Mouse (Mus musculus) gastrocnemius, adult 8-10 months (tissue): ENCODE measurements around the gene Ppp1r14b. TPM values are rescaled to one million over a fixed set of nuclear protein-coding genes. Genes with fewer than 3 reads are reported as not detected.

Experiments used
- DNase-seq, 2 experiments: peaks; one replicate each; pipeline ENCODE4 v3.0.0; 2022; ENCODE audit warnings: low spot score in 2 of 2
- total RNA-seq, 4 experiments: library from RNA; stranded (reverse); gene quantifications; 2 replicates each; pipeline ENCODE4 v1.2.4; 2022

Ppp1r14b gene
- total RNA-seq, 4 experiments from 2014 or later = 144 to 194 (median 165) TPM

- DNase-seq = no peak
Measured at GRCm38 (mm10) chr19:6993011-6993770, 18.4 kb downstream of the Ppp1r14b start.

GRCm38 (mm10) chr19:6994002-6994401 lies 19.2 kb downstream of the Ppp1r14b start:
- DNase-seq = no peak

GRCm38 (mm10) chr19:6994489-6994888 lies 19.7 kb downstream of the Ppp1r14b start:
- no peak for DNase-seq

GRCm38 (mm10) chr19:6995255-6995991 lies 20.7 kb downstream of the Ppp1r14b start:
- no peak for DNase-seq

DNA sequence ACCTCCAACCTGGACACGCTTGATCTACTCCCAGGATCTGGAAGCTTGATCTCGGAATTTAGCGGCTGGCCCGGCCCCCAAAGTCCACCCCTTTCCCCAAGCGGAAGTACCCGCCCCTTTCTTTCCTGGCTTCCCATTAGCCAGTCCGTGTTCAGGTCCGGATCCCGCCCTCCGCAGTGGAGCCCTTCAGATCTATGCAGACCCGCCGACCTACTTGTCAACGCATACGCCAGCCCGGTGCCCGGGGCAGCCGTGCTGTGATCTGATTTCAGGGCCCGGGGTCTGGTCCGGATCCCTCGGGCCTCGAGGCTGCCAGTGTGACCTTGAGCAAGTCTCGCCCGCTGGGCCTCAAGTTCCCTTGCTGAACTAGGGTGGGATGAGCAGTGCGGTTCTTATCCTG lies 21.2 kb downstream of the Ppp1r14b start, which contains the start of the genes Nudt22 and Trpt1:
Nudt22 (minus strand) TSS at position 112 of the 400 bp plus-strand sequence.
Trpt1 (plus strand) TSS at position 126 of the 400 bp plus-strand sequence.
- DNase-seq = peak; percentile 80 to 88

DNA sequence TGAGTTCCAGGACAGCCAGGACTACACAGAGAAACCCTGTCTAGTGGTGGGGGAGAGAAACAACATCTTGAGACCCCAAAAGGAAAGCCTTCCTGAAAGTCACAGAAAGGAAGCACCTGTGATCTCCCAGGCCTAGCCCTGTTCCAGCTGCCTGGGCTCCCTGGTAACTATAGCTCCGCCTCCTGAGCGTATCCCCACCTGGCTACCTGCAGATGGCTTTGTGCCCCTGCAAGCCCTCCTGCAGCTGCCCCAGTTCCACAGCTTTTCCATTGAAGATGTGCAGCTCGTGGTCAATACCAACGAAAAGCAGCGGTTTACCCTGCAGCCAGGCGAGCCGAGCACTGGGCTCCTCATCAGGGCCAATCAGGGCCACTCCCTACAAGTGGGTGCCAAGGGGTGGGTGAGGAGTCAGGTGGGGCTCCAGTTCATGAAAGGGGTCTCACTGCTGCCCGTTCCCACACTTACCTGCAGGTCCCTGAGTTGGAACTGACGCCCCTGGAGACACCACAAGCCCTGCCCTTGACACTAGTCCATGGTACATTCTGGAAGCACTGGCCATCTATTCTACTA lies 23.0 kb downstream of the Ppp1r14b start:
- no peak for DNase-seq

DNA sequence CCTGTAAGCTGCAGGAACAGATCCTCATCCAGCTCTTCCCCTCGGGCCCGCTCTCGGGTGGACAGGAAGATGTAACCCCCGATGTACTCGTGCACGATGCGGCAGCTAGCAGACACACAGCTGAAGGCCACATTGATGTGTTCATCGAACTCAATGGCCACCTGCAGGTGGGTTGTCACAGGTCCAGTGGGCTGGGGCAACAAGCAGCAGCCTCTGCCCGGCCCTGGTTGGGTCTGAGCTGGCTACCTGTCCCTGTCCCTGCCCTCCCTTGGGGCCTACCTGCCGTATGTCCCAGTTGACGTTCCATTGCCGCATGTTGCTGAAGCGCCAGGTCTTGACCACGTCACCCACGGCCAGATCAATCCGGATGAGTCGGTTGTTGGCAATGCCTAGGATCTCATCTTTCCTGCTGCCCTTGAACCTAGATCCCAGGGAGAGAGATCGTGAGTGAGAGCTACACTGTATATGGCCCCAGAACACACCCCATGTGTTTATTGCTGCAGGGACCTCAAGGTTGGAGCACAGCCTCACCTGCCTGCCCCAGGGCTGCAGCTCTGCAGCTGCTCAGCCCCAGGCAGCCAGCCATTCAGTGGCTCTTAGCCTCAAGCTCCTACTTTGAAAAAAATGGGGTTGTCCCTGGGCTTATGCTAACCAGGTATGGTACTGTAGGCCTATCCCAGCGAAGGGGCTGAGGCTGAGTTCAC lies 24.7 kb downstream of the Ppp1r14b start:
- DNase-seq = no peak

DNA sequence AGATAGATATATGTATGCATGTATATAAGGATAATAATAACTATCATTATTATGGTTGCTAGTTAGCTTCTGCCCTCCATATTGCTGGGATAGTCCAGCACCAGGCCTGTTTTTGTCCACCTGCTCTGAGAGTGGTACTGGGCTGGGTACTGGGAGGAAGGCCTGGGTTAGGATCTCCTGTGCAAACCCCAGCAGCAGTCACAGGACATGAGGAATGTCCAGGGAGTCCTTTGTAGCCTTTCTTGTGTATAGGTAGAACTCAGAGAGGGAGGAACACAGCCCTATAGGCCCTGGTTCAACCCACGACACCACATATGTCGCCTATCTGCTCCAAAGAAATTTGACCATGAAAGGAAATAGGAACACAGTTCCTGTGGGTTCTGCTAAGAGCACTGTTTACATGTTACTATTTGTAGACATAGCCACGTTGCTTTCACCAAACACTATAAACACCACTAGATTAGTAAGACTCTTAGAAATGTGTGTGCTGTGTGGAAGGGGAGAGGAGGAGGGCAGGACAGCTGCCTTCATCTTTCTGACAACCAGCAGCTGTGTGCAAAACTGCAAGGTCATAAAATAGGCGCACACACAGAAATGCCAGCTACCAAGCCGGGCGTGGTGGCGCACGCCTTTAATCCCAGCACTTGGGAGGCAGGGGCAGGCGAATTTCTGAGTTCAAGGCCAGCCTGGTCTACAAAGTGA lies 32.3 kb downstream of the Ppp1r14b start:
- no peak for DNase-seq

DNA sequence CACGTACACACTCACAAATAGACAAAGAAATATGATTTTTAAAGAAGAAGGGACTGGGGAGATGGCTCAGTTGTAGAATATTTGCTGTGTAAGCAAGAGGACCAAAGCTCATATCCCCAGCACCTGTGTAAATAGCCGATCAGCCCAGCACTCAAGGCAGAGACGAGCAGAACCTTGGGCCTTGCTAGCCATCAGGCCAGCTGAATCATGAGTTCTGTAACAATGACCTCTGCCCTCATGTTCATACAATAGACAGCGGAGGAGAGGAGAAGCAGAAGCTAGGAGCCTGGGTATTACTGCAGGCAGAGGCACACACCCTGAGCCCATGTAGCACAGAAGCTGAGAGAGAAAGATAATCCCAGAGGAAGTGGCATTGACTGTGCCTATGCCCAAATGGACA lies 37.7 kb downstream of the Ppp1r14b start:
- no peak for DNase-seq

GRCm38 (mm10) chr19:7013984-7014383 lies 39.2 kb downstream of the Ppp1r14b start:
- no peak for DNase-seq

DNA sequence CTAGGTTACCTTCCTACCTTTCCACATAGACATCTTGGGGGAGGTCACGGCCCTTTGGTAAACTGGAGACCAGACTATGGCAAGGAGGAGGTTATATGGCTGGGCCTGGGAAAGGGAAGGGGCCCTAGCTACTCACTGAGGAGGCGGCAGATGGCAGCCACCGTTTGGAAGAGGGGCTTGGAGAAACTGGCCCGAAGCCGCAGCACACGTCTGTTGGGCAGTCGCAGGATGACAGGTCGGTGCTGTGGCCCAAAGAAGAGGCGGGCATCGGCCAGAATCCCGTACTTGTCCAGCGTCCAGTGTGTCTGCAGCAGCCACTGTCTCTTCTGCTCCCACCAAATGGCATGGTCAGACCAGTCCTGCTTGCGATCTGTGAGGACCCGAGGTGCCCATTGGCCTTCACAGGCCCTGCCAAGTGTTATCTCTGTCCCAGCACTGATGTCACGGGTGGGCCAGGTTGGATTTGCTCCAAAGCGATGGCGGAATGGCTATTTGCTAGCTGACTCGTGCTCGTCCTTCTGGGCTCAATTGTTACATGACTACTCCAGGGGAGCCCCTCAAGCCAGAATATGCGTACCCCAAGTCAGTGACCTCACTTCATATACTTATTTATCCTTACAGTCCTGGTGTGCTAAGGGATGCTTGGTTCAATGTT lies 39.8 kb downstream of the Ppp1r14b start:
- no peak for DNase-seq

GRCm38 (mm10) chr19:7017541-7018457 lies 43.0 kb downstream of the Ppp1r14b start:
- no peak for DNase-seq

- DNase-seq = no peak
Measured at GRCm38 (mm10) chr19:7018546-7018945, 43.8 kb downstream of the Ppp1r14b start.

DNA sequence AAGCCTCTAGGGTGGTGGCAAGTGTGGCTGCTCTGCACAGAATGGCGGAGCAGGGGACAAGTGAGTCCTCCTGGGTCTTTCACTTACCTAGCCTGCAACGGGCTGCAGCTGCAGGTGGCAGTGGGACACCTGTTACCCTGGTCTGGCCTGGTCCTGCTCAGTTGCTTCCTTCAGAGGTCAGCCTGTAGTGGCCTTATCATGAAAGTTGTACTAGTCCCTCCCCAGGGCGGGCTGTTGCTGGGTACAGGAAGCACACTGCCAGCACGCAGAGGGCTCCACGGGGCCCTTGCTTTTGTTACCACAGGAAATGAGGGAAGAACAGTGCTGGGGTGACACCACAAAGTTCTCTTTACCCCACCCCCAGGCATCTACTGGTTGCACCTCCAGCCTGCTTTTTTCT lies 44.4 kb downstream of the Ppp1r14b start, which contains the start of gene Fermt3:
Fermt3 (minus strand) TSS at position 279 of the 400 bp plus-strand sequence.
- no peak for DNase-seq

- no peak for DNase-seq
Measured at GRCm38 (mm10) chr19:7020224-7020641, 45.5 kb downstream of the Ppp1r14b start.
